Mouse (Mus musculus) bone marrow, adult 2 months (tissue): Measurements from ENCODE around the gene Papln. TPM values are rescaled to one million over a fixed set of nuclear protein-coding genes. Genes with fewer than 3 reads are reported as not detected.

Experiments used
- H3K27ac ChIP-seq: fragments of 200-500 bp; 2 replicates; pipeline ENCODE4 v1.5.1; 2012; ENCODE audit warnings: low read depth, mild to moderate bottlenecking, control low read depth, inconsistent platforms, low read length; ENCODE audit not compliant: control insufficient read depth, poor library complexity, insufficient read depth
- H3K4me1 ChIP-seq: fragments of 200-500 bp; 2 replicates; pipeline ENCODE4 v1.6.1; 2011; ENCODE audit warnings: low read length; ENCODE audit not compliant: control insufficient read depth, insufficient read depth
- H3K4me3 ChIP-seq: fragments of 200-500 bp; replicated peaks from 2 replicates; pipeline ENCODE3; 2011; ENCODE audit warnings: mild to moderate bottlenecking, low read depth, low read length, control low read depth; ENCODE audit not compliant: control insufficient read depth
- CTCF ChIP-seq: fragments of 200-500 bp; IDR thresholded peaks from 2 replicates; pipeline ENCODE4 v1.5.1; 2011; ENCODE audit warnings: low read length, control low read depth; ENCODE audit not compliant: control insufficient read depth, insufficient read depth
- POLR2A ChIP-seq: fragments of 200-500 bp; IDR thresholded peaks from 2 replicates; pipeline ENCODE4 v1.6.1; 2011; ENCODE audit warnings: low read depth, mild to moderate bottlenecking, control low read depth, low read length, borderline replicate concordance; ENCODE audit not compliant: control insufficient read depth
- WGBS: fragments of 180-500 bp; shearing (Covaris S2); methylation state at CpG from one replicate; pipeline ENCODE4 v1.1.7; 2018; 5-methylcytosine and 5-hydroxymethylcytosine counted together
- polyA plus RNA-seq: library from polyadenylated mRNA; stranded (reverse); fragments of >200 nt; gene quantifications from 2 replicates; pipeline ENCODE4 v1.2.4, GENCODE M21; 2011; ENCODE audit warnings: low replicate concordance; ENCODE audit not compliant: missing spikeins, insufficient read depth, insufficient read length

Gene Papln
- polyA plus RNA-seq, 1 experiment, result 0.65 TPM

GRCm38 (mm10) chr12:83760201-83760600, 3.2 kb upstream of the Papln start:
- TF ChIP-seq POLR2A (no peak), CTCF (no peak)
- 0 out of 2 replicates have a peak, but pooled peaks cover 1% of the 10 kb centered on the region for H3K4me1 ChIP-seq
- WGBS, result 73% methylated on average over 2 of the region's 2 CpGs

GRCm38 (mm10) chr12:83762706-83763105, 728 bp upstream of the Papln start:
- TF ChIP-seq CTCF (no peak), POLR2A (no peak)
- Histone ChIP-seq H3K27ac (no peak overlapping the region), H3K4me1 (0 out of 2 replicates have a peak, but pooled peaks cover 1% of the 10 kb centered on the region), H3K4me3 (no peak overlapping the region)
- 5% methylated on average over 4 of the region's 4 CpGs for WGBS

More at GRCm38 (mm10) chr12:83760201-83760600, 3.2 kb upstream of the Papln start:
- H3K27ac ChIP-seq, result no peak overlapping the region
- H3K4me3 ChIP-seq, result no peak overlapping the region

- H3K4me1 ChIP-seq, result 0 out of 2 replicates have a peak, but pooled peaks cover 1% of the 10 kb centered on the region
- no peak overlapping the region for H3K27ac ChIP-seq
- no peak overlapping the region for H3K4me3 ChIP-seq
- no peak for TF ChIP-seq POLR2A
- no peak for TF ChIP-seq CTCF
- WGBS, result 16% methylated on average over 14 of the region's 14 CpGs
Measured at GRCm38 (mm10) chr12:83764044-83764365, 571 bp downstream of the Papln start.

- WGBS, result 63% methylated on average over 10 of the region's 10 CpGs
- no peak overlapping the region for H3K4me3 ChIP-seq
- no peak overlapping the region for H3K27ac ChIP-seq
- TF ChIP-seq POLR2A, result no peak
- TF ChIP-seq CTCF, result no peak
- H3K4me1 ChIP-seq, result 0 out of 2 replicates have a peak, but pooled peaks cover 1% of the 10 kb centered on the region
Measured at GRCm38 (mm10) chr12:83764519-83764918, 1.1 kb downstream of the Papln start.

- 77% methylated on average over 13 of the region's 13 CpGs for WGBS
- Histone ChIP-seq H3K27ac (no peak overlapping the region), H3K4me1 (0 out of 2 replicates have a peak, but pooled peaks cover 1% of the 10 kb centered on the region), H3K4me3 (no peak overlapping the region)
- TF ChIP-seq CTCF (no peak), POLR2A (no peak)
Measured at GRCm38 (mm10) chr12:83765965-83766603, 2.6 kb downstream of the Papln start.

- H3K4me3 ChIP-seq, result no peak overlapping the region
- TF ChIP-seq CTCF (no peak), POLR2A (no peak)
- 0 out of 2 replicates have a peak, but pooled peaks cover under 1% of the 10 kb centered on the region for H3K4me1 ChIP-seq
- H3K27ac ChIP-seq, result no peak overlapping the region
- 71% methylated on average over 9 of the region's 9 CpGs for WGBS
Measured at GRCm38 (mm10) chr12:83767833-83768232, 4.4 kb downstream of the Papln start.

- no peaks in the 10 kb centered on the region for H3K4me1 ChIP-seq
- no peak overlapping the region for H3K27ac ChIP-seq
- TF ChIP-seq CTCF, result no peak
- H3K4me3 ChIP-seq, result no peak overlapping the region
- WGBS, result 78% methylated on average over 14 of the region's 14 CpGs
Measured at GRCm38 (mm10) chr12:83768235-83768899, 4.9 kb downstream of the Papln start.

- no peak overlapping the region for H3K27ac ChIP-seq
- no peak overlapping the region for H3K4me3 ChIP-seq
- WGBS, result 10% methylated on average over 25 of the region's 25 CpGs
- no peak for TF ChIP-seq POLR2A
- peak; percentile 60 for TF ChIP-seq CTCF
- no peaks in the 10 kb centered on the region for H3K4me1 ChIP-seq
Measured at GRCm38 (mm10) chr12:83770418-83771256, 7.2 kb downstream of the Papln start.
